Mouse (Mus musculus): ENCODE data around the gene Gabbr2.
"Not testable (repeated sequence)": the region's sequence is repeated elsewhere in the genome, so short reads cannot be mapped to it uniquely, and the experiment has no call there.

Gene Gabbr2

GRCm38 (mm10) chr4:46649161-46649560 lies 342.5 kb downstream of the Gabbr2 start:
- DNase-seq (ENCODE audit: low spot score): no peak

- no peak for DNase-seq (ENCODE audit: low spot score)
Measured at GRCm38 (mm10) chr4:46643676-46644112, 348.0 kb downstream of the Gabbr2 start.

- no peak for DNase-seq (ENCODE audit: low spot score)
Measured at GRCm38 (mm10) chr4:46642924-46643675, 348.6 kb downstream of the Gabbr2 start.

GRCm38 (mm10) chr4:46641283-46641682 lies 350.4 kb downstream of the Gabbr2 start:
- DNase-seq (ENCODE audit: low spot score): no peak

- no peak for DNase-seq (ENCODE audit: low spot score)
Measured at GRCm38 (mm10) chr4:46639866-46640265, 351.8 kb downstream of the Gabbr2 start.

- not testable (repeated sequence) for DNase-seq (ENCODE audit: low spot score)
Measured at GRCm38 (mm10) chr4:46637250-46637649, 354.4 kb downstream of the Gabbr2 start.

GRCm38 (mm10) chr4:46635702-46636430 lies 355.8 kb downstream of the Gabbr2 start:
- DNase-seq (ENCODE audit: low spot score): no peak

- no peak for DNase-seq (ENCODE audit: low spot score)
Measured at GRCm38 (mm10) chr4:46634881-46635280, 356.8 kb downstream of the Gabbr2 start.

- not testable (repeated sequence) for DNase-seq (ENCODE audit: low spot score)
Measured at GRCm38 (mm10) chr4:46633565-46633964, 358.1 kb downstream of the Gabbr2 start.

- DNase-seq (ENCODE audit: low spot score): no peak
Measured at GRCm38 (mm10) chr4:46632465-46632864, 359.2 kb downstream of the Gabbr2 start.

- DNase-seq (ENCODE audit: low spot score): no peak
Measured at GRCm38 (mm10) chr4:46630390-46630789, 361.3 kb downstream of the Gabbr2 start.

GRCm38 (mm10) chr4:46628873-46629272 lies 362.8 kb downstream of the Gabbr2 start:
- DNase-seq (ENCODE audit: low spot score): no peak

- DNase-seq (ENCODE audit: low spot score): no peak
Measured at GRCm38 (mm10) chr4:46628081-46628480, 363.6 kb downstream of the Gabbr2 start.

GRCm38 (mm10) chr4:46625101-46625500 lies 366.6 kb downstream of the Gabbr2 start:
- DNase-seq (ENCODE audit: low spot score): no peak

- DNase-seq (ENCODE audit: low spot score): no peak
Measured at GRCm38 (mm10) chr4:46623007-46623406, 368.7 kb downstream of the Gabbr2 start.

GRCm38 (mm10) chr4:46620946-46621345 lies 370.7 kb downstream of the Gabbr2 start:
- DNase-seq (ENCODE audit: low spot score): no peak

GRCm38 (mm10) chr4:46620330-46620729 lies 371.3 kb downstream of the Gabbr2 start:
- no peak for DNase-seq (ENCODE audit: low spot score)

- DNase-seq (ENCODE audit: low spot score): no peak
Measured at GRCm38 (mm10) chr4:46618196-46618817, 373.4 kb downstream of the Gabbr2 start.

GRCm38 (mm10) chr4:46617408-46617807 lies 374.3 kb downstream of the Gabbr2 start:
- no peak for DNase-seq (ENCODE audit: low spot score)

GRCm38 (mm10) chr4:46614641-46615040 lies 377.0 kb downstream of the Gabbr2 start:
- no peak for DNase-seq (ENCODE audit: low spot score)

GRCm38 (mm10) chr4:46613618-46614017 lies 378.1 kb downstream of the Gabbr2 start:
- DNase-seq (ENCODE audit: low spot score): no peak
